Mouse (Mus musculus) heart, embryonic 11.5 days (tissue): Measurements from ENCODE around the gene Clstn1. TPM values are rescaled to one million over a fixed set of nuclear protein-coding genes. Genes with fewer than 3 reads are reported as not detected.
A peak's percentile ranks its signal among the peaks of the same experiment; 100 is the strongest.

ENCODE experiments used
- ATAC-seq: fragments of 200-750 bp; cut with Nextera tagmentation; replicated peaks from 2 replicates; pipeline ENCODE4 v1.8.0; 2017; ENCODE audit warnings: moderate library complexity; ENCODE audit not compliant: insufficient number of reproducible peaks, low FRiP score, low TSS enrichment
- H3K27ac ChIP-seq: fragments of 300-500 bp; sonication (generic); 2 replicates; pipeline ENCODE4 v1.5.1; 2014; ENCODE audit warnings: mild to moderate bottlenecking, low read depth, low read length
- H3K27me3 ChIP-seq: fragments of 300-500 bp; sonication (generic); 2 replicates; pipeline ENCODE4 v1.6.1; 2014; ENCODE audit warnings: mild to moderate bottlenecking, low read length, mixed read lengths; ENCODE audit not compliant: control insufficient read depth, insufficient read depth
- H3K36me3 ChIP-seq: fragments of 300-500 bp; sonication (generic); 2 replicates; pipeline ENCODE4 v1.6.1; 2014; ENCODE audit warnings: mild to moderate bottlenecking, low read length, moderate library complexity, mixed read lengths; ENCODE audit not compliant: control insufficient read depth, insufficient read depth
- H3K4me1 ChIP-seq: fragments of 300-500 bp; sonication (generic); 2 replicates; pipeline ENCODE4 v1.6.1; 2014; ENCODE audit warnings: low read length; ENCODE audit not compliant: control insufficient read depth, insufficient read depth
- H3K4me2 ChIP-seq: fragments of 300-500 bp; sonication (generic); 2 replicates; pipeline ENCODE4 v1.6.1; 2014; ENCODE audit warnings: mild to moderate bottlenecking, moderate library complexity
- H3K4me3 ChIP-seq: fragments of 300-500 bp; sonication (generic); 2 replicates; pipeline ENCODE4 v1.5.1; 2014; ENCODE audit warnings: low read depth, low read length
- H3K9ac ChIP-seq: fragments of 300-500 bp; sonication (generic); 2 replicates; pipeline ENCODE4 v1.6.1; 2014; ENCODE audit warnings: mild to moderate bottlenecking, low read depth, low read length, moderate library complexity
- H3K9me3 ChIP-seq: fragments of 300-500 bp; sonication (generic); replicated peaks from 2 replicates; pipeline ENCODE4 v1.6.1; 2016; ENCODE audit warnings: low read length; ENCODE audit not compliant: control insufficient read depth
- WGBS: fragments of 180-500 bp; shearing (Covaris S2); extraction: QIAGEN DNeasy Blood & Tissue Kit; methylation state at CpG from one replicate; pipeline ENCODE4 v1.1.7; 2014; ENCODE audit not compliant: insufficient replicate concordance; 5-methylcytosine and 5-hydroxymethylcytosine counted together
- polyA plus RNA-seq: library from polyadenylated mRNA; unstranded; fragments of >200 nt; fragmentation: Nextera tagmentation; extraction: Ambion mirVana; gene quantifications from 2 replicates; pipeline ENCODE4 v1.2.1, GENCODE M21; 2014

Clstn1 gene
- polyA plus RNA-seq, 1 experiment from 2014 or later: 12.3 TPM

GRCm38 (mm10) chr4:149570498-149570863 is 15.8 kb upstream of the Clstn1 start:
- H3K27me3 ChIP-seq: peaks cover 8% of the 10 kb centered on the region; the same call in 1 of the 2 replicates
- no peak overlapping the region for H3K9ac ChIP-seq
- H3K4me2 ChIP-seq: no peak overlapping the region
- H3K9me3 ChIP-seq: no peaks in the 10 kb centered on the region
- H3K4me3 ChIP-seq: no peak overlapping the region
- H3K27ac ChIP-seq: no peak overlapping the region
- 64% methylated on average over 4 of the region's 4 CpGs for WGBS
- no peak for ATAC-seq
- peaks cover 9% of the 10 kb centered on the region for H3K4me1 ChIP-seq
- H3K36me3 ChIP-seq: no peaks in the 10 kb centered on the region

- Histone ChIP-seq H3K36me3 (no peaks in the 10 kb centered on the region), H3K4me2 (no peak overlapping the region), H3K9me3 (no peaks in the 10 kb centered on the region), H3K27ac (no peak overlapping the region), H3K27me3 (peaks cover 8% of the 10 kb centered on the region; the same call in 1 of the 2 replicates), H3K4me1 (peaks cover 7% of the 10 kb centered on the region), H3K9ac (no peak overlapping the region), H3K4me3 (no peak overlapping the region)
- 67% methylated on average over 5 of the region's 5 CpGs for WGBS
- no peak for ATAC-seq
Observed at GRCm38 (mm10) chr4:149571209-149571608, 15.1 kb upstream of the Clstn1 start.

GRCm38 (mm10) chr4:149571651-149572149 is 14.6 kb upstream of the Clstn1 start:
- H3K36me3 ChIP-seq: no peaks in the 10 kb centered on the region
- no peak overlapping the region for H3K9ac ChIP-seq
- H3K9me3 ChIP-seq: no peaks in the 10 kb centered on the region
- H3K27ac ChIP-seq: no peak overlapping the region
- no peak overlapping the region for H3K4me2 ChIP-seq
- H3K4me1 ChIP-seq: peaks cover 7% of the 10 kb centered on the region
- peaks cover 11% of the 10 kb centered on the region; the same call in 1 of the 2 replicates for H3K27me3 ChIP-seq
- WGBS: 38% methylated on average over 8 of the region's 8 CpGs
- no peak for ATAC-seq
- H3K4me3 ChIP-seq: no peak overlapping the region

GRCm38 (mm10) chr4:149572446-149572845 is 13.8 kb upstream of the Clstn1 start:
- H3K36me3 ChIP-seq: no peaks in the 10 kb centered on the region
- H3K9me3 ChIP-seq: no peaks in the 10 kb centered on the region
- no peak overlapping the region for H3K4me2 ChIP-seq
- H3K27ac ChIP-seq: no peak overlapping the region
- peaks cover 4% of the 10 kb centered on the region for H3K4me1 ChIP-seq
- ATAC-seq: no peak
- WGBS: 31% methylated on average over 5 of the region's 9 CpGs
- H3K27me3 ChIP-seq: peaks cover 17% of the 10 kb centered on the region; the same call in 1 of the 2 replicates
- H3K4me3 ChIP-seq: no peak overlapping the region
- H3K9ac ChIP-seq: no peak overlapping the region

- no peak for ATAC-seq
- Histone ChIP-seq H3K4me3 (no peak overlapping the region), H3K36me3 (no peaks in the 10 kb centered on the region), H3K4me1 (no peaks in the 10 kb centered on the region; the same call in 1 of the 2 replicates), H3K4me2 (no peak overlapping the region), H3K27me3 (peaks cover 17% of the 10 kb centered on the region; the same call in 1 of the 2 replicates), H3K9ac (no peak overlapping the region), H3K27ac (no peak overlapping the region), H3K9me3 (no peaks in the 10 kb centered on the region)
- 53% methylated on average over 8 of the region's 8 CpGs for WGBS
Observed at GRCm38 (mm10) chr4:149572851-149573250, 13.4 kb upstream of the Clstn1 start.

- no peak overlapping the region for H3K9ac ChIP-seq
- H3K9me3 ChIP-seq: no peaks in the 10 kb centered on the region
- H3K4me2 ChIP-seq: 0 out of 2 replicates have a peak overlapping the region, but pooled peaks have one; percentile 12
- no peaks in the 10 kb centered on the region for H3K36me3 ChIP-seq
- ATAC-seq: no peak
- peaks cover 27% of the 10 kb centered on the region for H3K27me3 ChIP-seq
- H3K4me1 ChIP-seq: no peaks in the 10 kb centered on the region
- H3K4me3 ChIP-seq: no peak overlapping the region
- H3K27ac ChIP-seq: no peak overlapping the region
- 66% methylated on average over 14 of the region's 14 CpGs for WGBS
Observed at GRCm38 (mm10) chr4:149574391-149574821, 11.9 kb upstream of the Clstn1 start.

- no peak overlapping the region for H3K4me2 ChIP-seq
- H3K9me3 ChIP-seq: no peaks in the 10 kb centered on the region
- no peak overlapping the region for H3K27ac ChIP-seq
- ATAC-seq: no peak
- 82% methylated on average over 9 of the region's 9 CpGs for WGBS
- peaks cover 30% of the 10 kb centered on the region for H3K27me3 ChIP-seq
- H3K36me3 ChIP-seq: no peaks in the 10 kb centered on the region
- no peak overlapping the region for H3K4me3 ChIP-seq
- H3K4me1 ChIP-seq: no peaks in the 10 kb centered on the region
- no peak overlapping the region for H3K9ac ChIP-seq
Observed at GRCm38 (mm10) chr4:149576061-149576460, 10.2 kb upstream of the Clstn1 start.

GRCm38 (mm10) chr4:149576993-149577548 is 9.2 kb upstream of the Clstn1 start:
- Histone ChIP-seq H3K4me3 (no peak overlapping the region), H3K4me1 (no peaks in the 10 kb centered on the region), H3K9me3 (no peaks in the 10 kb centered on the region), H3K27ac (no peak overlapping the region), H3K36me3 (no peaks in the 10 kb centered on the region), H3K27me3 (peaks cover 32% of the 10 kb centered on the region), H3K4me2 (no peak overlapping the region), H3K9ac (no peak overlapping the region)
- no peak for ATAC-seq
- WGBS: 29% methylated on average over 4 of the region's 4 CpGs

- no peak overlapping the region for H3K4me3 ChIP-seq
- H3K27ac ChIP-seq: no peak overlapping the region
- no peak for ATAC-seq
- H3K9me3 ChIP-seq: no peaks in the 10 kb centered on the region
- 59% methylated on average over 13 of the region's 13 CpGs for WGBS
- no peak overlapping the region for H3K9ac ChIP-seq
- H3K27me3 ChIP-seq: peaks cover 30% of the 10 kb centered on the region
- H3K4me2 ChIP-seq: no peak overlapping the region
- no peaks in the 10 kb centered on the region for H3K4me1 ChIP-seq
- H3K36me3 ChIP-seq: no peaks in the 10 kb centered on the region
Observed at GRCm38 (mm10) chr4:149578085-149578681, 8.1 kb upstream of the Clstn1 start.
